Mouse (Mus musculus) MEL (cell line): Measurements from ENCODE around the gene Dll1. TPM values are rescaled to one million over a fixed set of nuclear protein-coding genes. Genes with fewer than 3 reads are reported as not detected.

ENCODE experiments used
- DNase-seq: peaks from one replicate; pipeline ENCODE4 v3.0.0; 2011; ENCODE audit warnings: low read depth, low spot score
- H3K27ac ChIP-seq: 2 replicates; pipeline ENCODE4 v1.5.1; 2012; ENCODE audit warnings: low read depth, mild to moderate bottlenecking, control low read depth, low read length, moderate library complexity; ENCODE audit not compliant: control insufficient read depth
- H3K27me3 ChIP-seq, 2 experiments: fragments of 150-350 bp in 1 of 2; sonication (generic) in 1 of 2; 2 replicates each; pipeline ENCODE4 v1.6.1; 2012; ENCODE audit warnings: low read length in 2 of 2, mild to moderate bottlenecking in 2 of 2, improper control_type of control experiment in 1 of 2, moderate library complexity in 1 of 2; ENCODE audit not compliant: insufficient read depth in 2 of 2, control insufficient read depth in 1 of 2
- H3K36me3 ChIP-seq, 2 experiments: 2 replicates each; pipeline ENCODE4 v1.6.1; 2012 to 2014; ENCODE audit warnings: low read length in 2 of 2, improper control_type of control experiment in 1 of 2, inconsistent platforms in 1 of 2, mild to moderate bottlenecking in 1 of 2; ENCODE audit not compliant: insufficient read depth in 2 of 2, control insufficient read depth in 1 of 2
- H3K4me1 ChIP-seq, 2 experiments: fragments of 150-350 bp in 1 of 2; sonication (generic) in 1 of 2; 2 replicates each; pipeline ENCODE4 v1.6.1; 2012; ENCODE audit warnings: low read length in 2 of 2, improper control_type of control experiment in 1 of 2, mild to moderate bottlenecking in 1 of 2; ENCODE audit not compliant: insufficient read depth in 2 of 2, control insufficient read depth in 1 of 2
- H3K4me3 ChIP-seq, 2 experiments: fragments of 150-350 bp in 1 of 2; sonication (generic) in 1 of 2; 2 replicates each; pipeline ENCODE4 v1.5.1; 2012; ENCODE audit warnings: low read depth in 2 of 2, low read length in 2 of 2, mild to moderate bottlenecking in 2 of 2, moderate library complexity in 2 of 2, control low read depth in 1 of 2, improper control_type of control experiment in 1 of 2; ENCODE audit not compliant: control insufficient read depth in 1 of 2, insufficient read depth in 1 of 2
- H3K79me2 ChIP-seq: 2 replicates; pipeline ENCODE4 v1.6.1; 2012; ENCODE audit warnings: mild to moderate bottlenecking, low read length, moderate library complexity; ENCODE audit not compliant: control insufficient read depth, poor library complexity, insufficient read depth
- H3K9ac ChIP-seq: 2 replicates; pipeline ENCODE4 v1.6.1; 2012; ENCODE audit warnings: low read depth, mild to moderate bottlenecking, control low read depth, low read length, moderate library complexity; ENCODE audit not compliant: control insufficient read depth, poor library complexity, severe bottlenecking
- H3K9me3 ChIP-seq: fragments of 150-350 bp; sonication (generic); replicated peaks from 2 replicates; pipeline ENCODE4 v1.6.1; 2012; ENCODE audit warnings: mild to moderate bottlenecking, low read length, improper control_type of control experiment, moderate library complexity; ENCODE audit not compliant: insufficient read depth
- BHLHE40 ChIP-seq: IDR thresholded peaks from 2 replicates; pipeline ENCODE4 v1.6.1; 2012; ENCODE audit warnings: low read depth, mild to moderate bottlenecking, inconsistent platforms, low read length, improper control_type of control experiment, borderline replicate concordance
- CTCF ChIP-seq, 3 experiments: IDR thresholded peaks in 2 of 3; conservative IDR thresholded peaks in 1 of 3; 2 replicates each; pipeline ENCODE4 v1.5.1; 2011 to 2012; ENCODE audit warnings: low read length in 3 of 3, low read depth in 2 of 3, mild to moderate bottlenecking in 2 of 3, improper control_type of control experiment in 1 of 3, inconsistent platforms in 1 of 3, mixed read lengths in 1 of 3, moderate library complexity in 1 of 3; ENCODE audit not compliant: control insufficient read depth in 1 of 3, insufficient read depth in 1 of 3, poor library complexity in 1 of 3, severe bottlenecking in 1 of 3
- E2F4 ChIP-seq: IDR thresholded peaks from 2 replicates; pipeline ENCODE4 v1.6.1; 2011; ENCODE audit warnings: low read depth, low read length, improper control_type of control experiment, borderline replicate concordance
- ETS1 ChIP-seq: IDR thresholded peaks from 2 replicates; pipeline ENCODE4 v1.6.1; 2012; ENCODE audit warnings: low read depth, mild to moderate bottlenecking, inconsistent platforms, low read length, improper control_type of control experiment, moderate library complexity
- GATA1 ChIP-seq: IDR thresholded peaks from 2 replicates; pipeline ENCODE4 v1.6.1; 2011; ENCODE audit warnings: low read depth, low read length, improper control_type of control experiment
- HCFC1 ChIP-seq: IDR thresholded peaks from 2 replicates; pipeline ENCODE4 v1.6.1; 2012; ENCODE audit warnings: low read depth, mild to moderate bottlenecking, inconsistent platforms, low read length, improper control_type of control experiment, moderate library complexity
- JUND ChIP-seq: IDR thresholded peaks from 2 replicates; pipeline ENCODE4 v1.6.1; 2011; ENCODE audit warnings: low read depth, mild to moderate bottlenecking, improper control_type of control experiment, low read length
- KAT2A ChIP-seq: conservative IDR thresholded peaks from 2 replicates; pipeline ENCODE4 v1.6.1; 2012; ENCODE audit warnings: low read depth, low read length, improper control_type of control experiment, inconsistent platforms
- MAFK ChIP-seq: IDR thresholded peaks from 2 replicates; pipeline ENCODE4 v1.6.1; 2011; ENCODE audit warnings: low read depth, mild to moderate bottlenecking, low read length, improper control_type of control experiment, borderline replicate concordance
- MAZ ChIP-seq: IDR thresholded peaks from 2 replicates; pipeline ENCODE4 v1.6.1; 2012; ENCODE audit warnings: low read depth, mild to moderate bottlenecking, inconsistent platforms, low read length, improper control_type of control experiment
- MXI1 ChIP-seq: IDR thresholded peaks from 2 replicates; pipeline ENCODE4 v1.6.1; 2011; ENCODE audit warnings: mild to moderate bottlenecking, low read depth, low read length, improper control_type of control experiment
- MYB ChIP-seq: IDR thresholded peaks from 2 replicates; pipeline ENCODE4 v1.6.1; 2011; ENCODE audit warnings: mild to moderate bottlenecking, low read depth, low read length, improper control_type of control experiment
- NELFE ChIP-seq: IDR thresholded peaks from 2 replicates; pipeline ENCODE4 v1.6.1; 2011; ENCODE audit warnings: low read depth, low read length, improper control_type of control experiment
- POLR2A ChIP-seq, 2 experiments: IDR thresholded peaks; 2 replicates each; pipeline ENCODE4 v1.6.1; 2011 to 2012; ENCODE audit warnings: low read length in 2 of 2, mild to moderate bottlenecking in 2 of 2, control low read depth in 1 of 2, improper control_type of control experiment in 1 of 2, low read depth in 1 of 2, moderate library complexity in 1 of 2; ENCODE audit not compliant: control insufficient read depth in 1 of 2, insufficient read depth in 1 of 2, poor library complexity in 1 of 2
- RAD21 ChIP-seq: IDR thresholded peaks from 2 replicates; pipeline ENCODE4 v1.6.1; 2011; ENCODE audit warnings: mild to moderate bottlenecking, low read depth, low read length, improper control_type of control experiment
- RCOR1 ChIP-seq: IDR thresholded peaks from 2 replicates; pipeline ENCODE4 v1.6.1; 2012; ENCODE audit warnings: low read depth, mild to moderate bottlenecking, inconsistent platforms, low read length, improper control_type of control experiment
- SIN3A ChIP-seq: IDR thresholded peaks from 2 replicates; pipeline ENCODE4 v1.6.1; 2012; ENCODE audit warnings: low read length, improper control_type of control experiment, inconsistent platforms
- SMC3 ChIP-seq: IDR thresholded peaks from 2 replicates; pipeline ENCODE4 v1.6.1; 2011; ENCODE audit warnings: low read depth, low read length, improper control_type of control experiment
- TBP ChIP-seq: IDR thresholded peaks from 2 replicates; pipeline ENCODE4 v1.8.0; 2011; ENCODE audit warnings: low read depth, low read length, improper control_type of control experiment
- UBTF ChIP-seq: IDR thresholded peaks from 2 replicates; pipeline ENCODE4 v1.6.1; 2012; ENCODE audit warnings: low read depth, mild to moderate bottlenecking, inconsistent platforms, low read length, improper control_type of control experiment, moderate library complexity, borderline replicate concordance; ENCODE audit not compliant: insufficient read depth
- USF2 ChIP-seq, 2 experiments: IDR thresholded peaks; 2 replicates each; pipeline ENCODE4 v1.6.1; 2011 to 2012; ENCODE audit warnings: improper control_type of control experiment in 2 of 2, low read length in 2 of 2, borderline replicate concordance in 1 of 2, inconsistent platforms in 1 of 2, low read depth in 1 of 2, mild to moderate bottlenecking in 1 of 2; ENCODE audit not compliant: insufficient read depth in 1 of 2
- ZC3H11A ChIP-seq: IDR thresholded peaks from 2 replicates; pipeline ENCODE4 v1.6.1; 2012; ENCODE audit warnings: low read depth, mild to moderate bottlenecking, inconsistent platforms, low read length, improper control_type of control experiment
- ZKSCAN1 ChIP-seq: IDR thresholded peaks from 2 replicates; pipeline ENCODE4 v1.6.1; 2012; ENCODE audit warnings: low read depth, mild to moderate bottlenecking, inconsistent platforms, low read length, improper control_type of control experiment, moderate library complexity
- ZMIZ1 ChIP-seq: IDR thresholded peaks from 2 replicates; pipeline ENCODE4 v1.6.1; 2012; ENCODE audit warnings: low read depth, mild to moderate bottlenecking, inconsistent platforms, low read length, improper control_type of control experiment, moderate library complexity
- ZNF384 ChIP-seq: IDR thresholded peaks from 2 replicates; pipeline ENCODE4 v1.6.1; 2012; ENCODE audit warnings: low read depth, mild to moderate bottlenecking, inconsistent platforms, low read length, improper control_type of control experiment
- polyA plus RNA-seq, 2 experiments: library from polyadenylated mRNA; stranded (reverse) in 1 of 2; unstranded in 1 of 2; fragments of >175 nt in 1 of 2; fragments of >200 nt in 1 of 2; gene quantifications; 2 replicates each; pipeline versions ENCODE4 v1.2.1 to v1.2.4; 2012; ENCODE audit warnings: low replicate concordance in 2 of 2, low read depth in 1 of 2; ENCODE audit not compliant: insufficient read length in 2 of 2, insufficient read depth in 1 of 2, missing spikeins in 1 of 2
- total RNA-seq: library from RNA; depleted of rRNA; stranded (reverse); fragments of 300-350 nt; gene quantifications from 2 replicates; pipeline ENCODE4 v1.2.3, GENCODE M21; 2012

Gene Dll1
- total and polyA plus RNA-seq, 3 experiments = not detected

DNA sequence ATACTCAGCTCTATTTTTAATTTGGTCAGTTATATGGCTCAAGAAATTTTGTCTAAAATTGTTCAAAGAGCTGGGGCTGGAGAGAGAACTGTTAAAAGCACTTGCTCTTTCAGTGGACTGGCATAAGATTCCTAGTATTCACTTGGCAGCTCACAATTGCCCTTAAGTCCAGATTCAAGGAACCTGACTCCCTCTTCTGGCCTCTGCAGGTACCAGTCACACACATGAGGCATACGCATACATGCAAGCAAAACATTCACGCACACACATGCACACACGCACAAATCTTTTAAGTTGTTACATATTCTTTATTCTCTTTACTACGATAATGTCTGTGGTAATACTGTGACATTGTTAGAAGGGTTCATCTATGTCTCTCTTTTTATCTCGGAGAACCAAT is 6.7 kb upstream of the Dll1 start:
- Histone ChIP-seq H3K9ac (no peak overlapping the region), H3K9me3 (no peaks in the 10 kb centered on the region), H3K27ac (no peak overlapping the region), H3K27me3 (peaks cover 2 to 5% of the 10 kb centered on the region in 2 experiments), H3K4me1 (no peaks in the 10 kb centered on the region), H3K36me3 (no peaks in the 10 kb centered on the region), H3K4me3 (no peak overlapping the region), H3K79me2 (no peaks in the 10 kb centered on the region)
- peak; percentile 19 for DNase-seq
- TF ChIP-seq NELFE = no peak
- TF ChIP-seq HCFC1 = no peak
- no peak for TF ChIP-seq RCOR1
- no peak for TF ChIP-seq ZNF384
- no peak for TF ChIP-seq MAFK
- no peak for TF ChIP-seq GATA1
- peak; percentile 36 for TF ChIP-seq SMC3
- TF ChIP-seq ZC3H11A = no peak
- TF ChIP-seq ETS1 = no peak
- TF ChIP-seq RAD21 = peak; percentile 40
- no peak for TF ChIP-seq ZMIZ1
- no peak for TF ChIP-seq E2F4
- TF ChIP-seq CTCF (IDR thresholded peaks at IDR 0.05 in 2 of 3, conservative IDR thresholded peaks at IDR 0.05 in 1 of 3; ENCODE audit: control insufficient read depth in 1 of 3, insufficient read depth in 1 of 3, low read depth in 2 of 3, low read length in 3 of 3, poor library complexity in 1 of 3, severe bottlenecking in 1 of 3) = peak in 1 of 3 experiments; percentile 37; a peak in 2 of 6 replicates
- no peak for TF ChIP-seq TBP
- TF ChIP-seq KAT2A = no peak
- no peak for TF ChIP-seq SIN3A
- no peak for TF ChIP-seq MYB
- TF ChIP-seq, all 39 proteins: peak for 3

GRCm38 (mm10) chr17:15381869-15382660 is 5.4 kb upstream of the Dll1 start:
- Histone ChIP-seq H3K27ac (no peak overlapping the region), H3K4me1 (no peaks in the 10 kb centered on the region), H3K4me3 (no peak overlapping the region), H3K9me3 (no peaks in the 10 kb centered on the region), H3K27me3 (peaks cover under 1 to 2% of the 10 kb centered on the region in 2 experiments), H3K36me3 (no peaks in the 10 kb centered on the region), H3K9ac (no peak overlapping the region), H3K79me2 (no peaks in the 10 kb centered on the region)
- TF ChIP-seq MAFK = no peak
- no peak for TF ChIP-seq RAD21
- TF ChIP-seq UBTF = no peak
- no peak for TF ChIP-seq ZMIZ1
- TF ChIP-seq SIN3A = no peak
- no peak for TF ChIP-seq POLR2A (IDR thresholded peaks at IDR 0.05; ENCODE audit: control insufficient read depth in 1 of 2, insufficient read depth in 1 of 2, low read depth in 1 of 2, low read length in 2 of 2, poor library complexity in 1 of 2)
- no peak for TF ChIP-seq RCOR1
- no peak for TF ChIP-seq BHLHE40
- TF ChIP-seq MXI1 = no peak
- no peak for TF ChIP-seq MAZ
- no peak for TF ChIP-seq GATA1
- no peak for TF ChIP-seq USF2 (IDR thresholded peaks at IDR 0.05; ENCODE audit: borderline replicate concordance in 1 of 2, insufficient read depth in 1 of 2, low read depth in 1 of 2, low read length in 2 of 2)
- no peak for TF ChIP-seq JUND
- no peak for TF ChIP-seq ZKSCAN1
- no peak for TF ChIP-seq ZNF384
- DNase-seq = no peak
